ENCODE assay signal across 23 mouse cellular contexts in genomic region chr15:77017897-77018296, GRCm38 (mm10). TPM values are rescaled to one million over a fixed set of nuclear protein-coding genes. Genes with fewer than 3 reads are reported as not detected.
DNase-seq lines count a peak whose midpoint lies in the region; ATAC-seq lines count a peak whose summit lies in the region.
"Had no signal": no experiment of that assay in that cellular context is flagged by ENCODE, and none has a peak within 500 bp of the region (broad histone marks: within the 10 kb centered on the region; RNA-seq: fewer than 3 reads in every experiment).

No protein-coding gene starts in this region.

- no peak overlapping the region for H3K4me2 ChIP-seq in heart, embryonic 14.5 days (ENCODE audit: low read length)
- H3K4me2 ChIP-seq in kidney, embryonic 16.5 days (replicated peaks; ENCODE audit: low read depth, low read length), result no peak overlapping the region
- H3K4me2 ChIP-seq: embryonic facial prominence, embryonic 15.5 days; hindbrain, embryonic 14.5 days; intestine, embryonic 15.5 days had no signal

- H3K9me3 ChIP-seq in heart, embryonic 10.5 days, result no peaks in the 10 kb centered on the region
- H3K9me3 ChIP-seq in heart, embryonic 14.5 days (ENCODE audit: control insufficient read depth, low read length), result no peaks in the 10 kb centered on the region
- H3K9me3 ChIP-seq in kidney, embryonic 16.5 days (ENCODE audit: low read length), result no peaks in the 10 kb centered on the region
- H3K9me3 ChIP-seq: embryonic facial prominence, embryonic 15.5 days; forebrain, embryonic 10.5 days; hindbrain, embryonic 10.5 days; intestine, embryonic 15.5 days had no signal

- peak overlapping the region; percentile 88 for H3K27ac ChIP-seq in heart, embryonic 10.5 days
- H3K27ac ChIP-seq in heart, embryonic 14.5 days (replicated peaks in 1 of 2; ENCODE audit: control insufficient read depth in 1 of 2, insufficient read depth in 1 of 2, low read depth in 2 of 2, low read length in 2 of 2), result peak overlapping the region; percentile 86 to 98
- no peak overlapping the region for H3K27ac ChIP-seq in kidney, embryonic 16.5 days (ENCODE audit: low read length)
- H3K27ac ChIP-seq: embryonic facial prominence, embryonic 15.5 days; forebrain, embryonic 10.5 days; hindbrain, embryonic 10.5 days; hindbrain, embryonic 14.5 days; intestine, embryonic 15.5 days had no signal

- H3K9ac ChIP-seq in heart, embryonic 14.5 days (ENCODE audit: low read length), result peak overlapping the region; percentile 64; the same call in 1 of the 2 replicates
- H3K9ac ChIP-seq in kidney, embryonic 16.5 days (replicated peaks; ENCODE audit: low read length), result no peak overlapping the region
- H3K9ac ChIP-seq: embryonic facial prominence, embryonic 15.5 days; hindbrain, embryonic 14.5 days; intestine, embryonic 15.5 days had no signal

- peaks cover 98% of the 10 kb centered on the region for H3K4me1 ChIP-seq in heart, embryonic 10.5 days
- H3K4me1 ChIP-seq in heart, embryonic 14.5 days (ENCODE audit: control insufficient read depth in 2 of 2, insufficient read depth in 2 of 2, low read length in 2 of 2), result peaks cover 81 to 88% of the 10 kb centered on the region in 2 experiments
- peaks cover 19% of the 10 kb centered on the region for H3K4me1 ChIP-seq in kidney, embryonic 16.5 days (ENCODE audit: insufficient read depth, low read length)

- no peak overlapping the region for H3K4me3 ChIP-seq in heart, embryonic 10.5 days
- no peak overlapping the region for H3K4me3 ChIP-seq in heart, embryonic 14.5 days (ENCODE audit: control insufficient read depth in 1 of 2, insufficient read depth in 1 of 2, low read depth in 1 of 2, low read length in 2 of 2)
- H3K4me3 ChIP-seq in kidney, embryonic 16.5 days (ENCODE audit: low read length), result no peak overlapping the region
- H3K4me3 ChIP-seq: embryonic facial prominence, embryonic 15.5 days; erythroblast, embryonic 14.5 days; forebrain, embryonic 10.5 days; hindbrain, embryonic 10.5 days; intestine, embryonic 15.5 days had no signal

- no peak for DNase-seq in heart, embryonic 10.5 days (ENCODE audit: low spot score)
- DNase-seq in heart, adult 11 months, result no peak
- DNase-seq in heart, adult 8-10 months (ENCODE audit: low spot score), result no peak
- peak; percentile 18 for DNase-seq in MEL-GATA-1-ER (ENCODE audit: extremely low read depth, low read depth)
- DNase-seq: adrenal gland, adult 8-10 months; cerebellum, adult 11 months; cerebellum, adult 8-10 months; cerebellum, postnatal 14 days; embryo, embryonic 11 days; gastrocnemius, postnatal 10 days; kidney, adult 18-20 months had no signal

- no peaks in the 10 kb centered on the region; the same call in 1 of the 2 replicates for H3K36me3 ChIP-seq in heart, embryonic 10.5 days
- peaks cover 22% of the 10 kb centered on the region for H3K36me3 ChIP-seq in heart, embryonic 14.5 days (ENCODE audit: control insufficient read depth, insufficient read depth, low read length)
- no peaks in the 10 kb centered on the region for H3K36me3 ChIP-seq in kidney, embryonic 16.5 days (ENCODE audit: insufficient read depth, low read length)
- H3K36me3 ChIP-seq: embryonic facial prominence, embryonic 15.5 days; forebrain, embryonic 10.5 days; hindbrain, embryonic 10.5 days; intestine, embryonic 15.5 days had no signal

- ATAC-seq in heart, embryonic 14.5 days (ENCODE audit: insufficient number of reproducible peaks, insufficient read depth, low FRiP score, low read depth), result no peak
- ATAC-seq in kidney, embryonic 16.5 days (ENCODE audit: low FRiP score, low TSS enrichment), result no peak
- ATAC-seq: forebrain, embryonic 14.5 days had no signal

- H3K27me3 ChIP-seq in heart, embryonic 10.5 days (ENCODE audit: insufficient read depth, poor library complexity, severe bottlenecking), result no peaks in the 10 kb centered on the region
- no peaks in the 10 kb centered on the region for H3K27me3 ChIP-seq in heart, embryonic 14.5 days (ENCODE audit: control insufficient read depth, insufficient read depth, low read length)
- no peaks in the 10 kb centered on the region for H3K27me3 ChIP-seq in kidney, embryonic 16.5 days (ENCODE audit: insufficient read depth, low read length)
- H3K27me3 ChIP-seq: embryonic facial prominence, embryonic 15.5 days; intestine, embryonic 15.5 days had no signal

RNA-seq across cellular contexts. Expression of gene Apol6, which starts 26.6 kb away (rescaled TPM):
- 0.27 and 0.77 TPM in 2 replicates for polyA plus RNA-seq in heart, embryonic 10.5 days (2016; fragmentation: Nextera tagmentation; extraction: Ambion mirVana)
- 0.19 TPM in 2 replicates for polyA plus RNA-seq in heart, embryonic 14.5 days (2014; fragmentation: Nextera tagmentation; extraction: Ambion mirVana)
- total RNA-seq in heart, adult 8-10 months (2022), result 1 to 10 TPM in 2 of 4 experiments, under 1 TPM in 2; 0.49 to 1.5 (median 1.0) TPM
- polyA plus RNA-seq in kidney, embryonic 16.5 days (2015; fragmentation: Nextera tagmentation; extraction: Ambion mirVana), result not detected in 2 replicates
- total RNA-seq: CH12.LX; common myeloid progenitor, adult 5-6 weeks had no signal
- polyA plus RNA-seq: forebrain, embryonic 14.5 days; hindbrain, embryonic 10.5 days; hindbrain, embryonic 14.5 days; kidney, embryonic 14.5 days had no signal

RNA-seq across cellular contexts. Expression of gene Mb, which starts 32.6 kb away (rescaled TPM):
- 29.5 and 90.1 TPM in 2 replicates for polyA plus RNA-seq in heart, embryonic 10.5 days (2016; fragmentation: Nextera tagmentation; extraction: Ambion mirVana)
- polyA plus RNA-seq in heart, embryonic 14.5 days (2014; fragmentation: Nextera tagmentation; extraction: Ambion mirVana), result 807 and 810 TPM in 2 replicates
- over 10,000 TPM; 20,391 to 21,800 (median 21,272) TPM for total RNA-seq in heart, adult 8-10 months (2022)
- 0.64 and 0.71 TPM in 2 replicates for polyA plus RNA-seq in kidney, embryonic 16.5 days (2015; fragmentation: Nextera tagmentation; extraction: Ambion mirVana)
- total RNA-seq: CH12.LX; common myeloid progenitor, adult 5-6 weeks had no signal
- polyA plus RNA-seq: erythroblast, embryonic 14.5 days; forebrain, embryonic 14.5 days had no signal
